Mouse (Mus musculus) kidney, embryonic 14.5 days (tissue): ENCODE measurements around the gene Ripor3. TPM values are rescaled to one million over a fixed set of nuclear protein-coding genes. Genes with fewer than 3 reads are reported as not detected.

ENCODE experiments used
- ATAC-seq: fragments of 200-750 bp; cut with Nextera tagmentation; 2 replicates; pipeline ENCODE4 v1.8.0; 2017; ENCODE audit warnings: moderate number of reproducible peaks, mild to moderate bottlenecking, moderate TSS enrichment, moderate library complexity; ENCODE audit not compliant: low FRiP score, low TSS enrichment
- H3K27ac ChIP-seq: fragments of 300-500 bp; sonication (generic); 2 replicates; pipeline ENCODE4 v1.5.1; 2014; ENCODE audit warnings: low read depth, mild to moderate bottlenecking, low read length, moderate library complexity, mixed read lengths
- H3K27me3 ChIP-seq: fragments of 300-500 bp; sonication (generic); 2 replicates; pipeline ENCODE4 v1.6.1; 2014; ENCODE audit warnings: mild to moderate bottlenecking, low read length; ENCODE audit not compliant: control insufficient read depth, insufficient read depth
- H3K36me3 ChIP-seq: fragments of 300-500 bp; sonication (generic); 2 replicates; pipeline ENCODE4 v1.6.1; 2014; ENCODE audit warnings: low read length, mixed read lengths; ENCODE audit not compliant: control insufficient read depth, insufficient read depth
- H3K4me1 ChIP-seq: fragments of 300-500 bp; sonication (generic); 2 replicates; pipeline ENCODE4 v1.6.1; 2014; ENCODE audit warnings: low read length, mixed read lengths; ENCODE audit not compliant: control insufficient read depth, insufficient read depth
- H3K4me2 ChIP-seq: fragments of 300-500 bp; sonication (generic); replicated peaks from 2 replicates; pipeline ENCODE4 v1.6.1; 2014; ENCODE audit warnings: low read depth, mild to moderate bottlenecking, low read length
- H3K4me3 ChIP-seq: fragments of 300-500 bp; sonication (generic); 2 replicates; pipeline ENCODE4 v1.5.1; 2014; ENCODE audit warnings: mild to moderate bottlenecking, low read length
- H3K9ac ChIP-seq: fragments of 300-500 bp; sonication (generic); 2 replicates; pipeline ENCODE4 v1.6.1; 2014; ENCODE audit warnings: low read depth, mild to moderate bottlenecking, low read length, moderate library complexity
- H3K9me3 ChIP-seq: fragments of 300-500 bp; sonication (generic); 2 replicates; pipeline ENCODE4 v1.6.1; 2016; ENCODE audit warnings: low read length; ENCODE audit not compliant: control insufficient read depth
- WGBS: fragments of 180-500 bp; shearing (Covaris S2); extraction: QIAGEN DNeasy Blood & Tissue Kit; methylation state at CpG from one replicate; pipeline ENCODE4 v1.1.7; 2014; 5-methylcytosine and 5-hydroxymethylcytosine counted together
- polyA plus RNA-seq: library from polyadenylated mRNA; unstranded; fragments of >200 nt; fragmentation: Nextera tagmentation; extraction: Ambion mirVana; gene quantifications from 2 replicates; pipeline ENCODE4 v1.2.1, GENCODE M21; 2014

Ripor3 gene
- polyA plus RNA-seq, 1 experiment from 2014 or later, result 0.53 TPM

DNA sequence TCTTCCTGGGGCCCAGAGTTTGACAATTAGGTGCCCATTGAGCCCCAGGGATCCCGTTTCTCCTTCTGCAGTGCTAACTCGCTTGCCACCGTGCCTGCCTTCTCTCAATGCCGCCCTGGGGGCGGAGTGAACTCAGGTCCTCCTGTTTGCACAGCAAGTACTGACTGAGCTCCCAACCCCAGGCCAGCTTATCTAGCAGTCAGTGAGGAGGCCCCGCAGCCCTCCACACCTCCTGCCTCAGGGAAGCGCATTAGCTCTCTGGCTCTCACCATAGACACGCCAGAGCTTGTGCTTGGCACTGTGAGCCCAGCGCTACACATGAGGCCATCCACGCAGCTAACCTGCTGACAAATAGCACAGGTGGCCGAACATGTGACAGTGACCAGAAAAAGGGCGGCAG lies 22.8 kb downstream of the Ripor3 start:
- Histone ChIP-seq H3K9ac (0 out of 2 replicates have a peak overlapping the region, but pooled peaks have one; percentile 31), H3K27ac (no peak overlapping the region), H3K4me1 (peaks cover 4% of the 10 kb centered on the region; the same call in 1 of the 2 replicates), H3K4me3 (no peak overlapping the region), H3K27me3 (no peaks in the 10 kb centered on the region; the same call in 1 of the 2 replicates), H3K9me3 (no peaks in the 10 kb centered on the region), H3K4me2 (no peak overlapping the region), H3K36me3 (no peaks in the 10 kb centered on the region)
- no peak for ATAC-seq
- WGBS, result 61% methylated on average over 12 of the region's 12 CpGs

- peak; percentile 47; the same call in 1 of the 2 replicates for ATAC-seq
- no peaks in the 10 kb centered on the region; the same call in 1 of the 2 replicates for H3K27me3 ChIP-seq
- peaks cover 4% of the 10 kb centered on the region; the same call in 1 of the 2 replicates for H3K4me1 ChIP-seq
- 18% methylated on average over 7 of the region's 7 CpGs for WGBS
- H3K9ac ChIP-seq, result no peak overlapping the region
- H3K4me3 ChIP-seq, result no peak overlapping the region
- no peak overlapping the region for H3K27ac ChIP-seq
- H3K9me3 ChIP-seq, result no peaks in the 10 kb centered on the region
- no peaks in the 10 kb centered on the region for H3K36me3 ChIP-seq
- no peak overlapping the region for H3K4me2 ChIP-seq
Measured at GRCm38 (mm10) chr2:167986762-167987161, 23.7 kb downstream of the Ripor3 start.

DNA sequence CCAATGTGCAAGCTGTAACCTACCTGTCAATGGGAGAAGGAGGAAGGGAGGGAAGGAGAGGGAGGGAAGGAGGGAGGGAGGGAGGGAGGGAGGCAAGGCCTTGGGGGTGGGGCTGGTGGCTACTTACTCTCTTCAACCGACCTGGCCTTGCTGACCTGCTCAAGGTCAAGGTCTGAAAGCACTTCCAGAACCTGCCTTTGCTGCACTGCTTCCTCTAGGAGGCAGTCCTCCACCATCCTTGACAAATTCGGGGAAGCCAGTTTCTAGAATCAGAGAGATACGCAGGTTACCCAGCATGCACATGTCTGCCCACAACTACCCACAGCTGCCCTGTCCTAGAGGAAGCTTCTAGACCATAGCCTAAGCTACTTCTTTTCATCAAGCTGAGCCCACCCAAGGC lies 25.5 kb downstream of the Ripor3 start:
- Histone ChIP-seq H3K27me3 (no peaks in the 10 kb centered on the region; the same call in 1 of the 2 replicates), H3K36me3 (no peaks in the 10 kb centered on the region), H3K9ac (no peak overlapping the region), H3K4me3 (no peak overlapping the region), H3K27ac (no peak overlapping the region), H3K4me2 (no peak overlapping the region), H3K4me1 (peaks cover 4% of the 10 kb centered on the region; the same call in 1 of the 2 replicates), H3K9me3 (no peaks in the 10 kb centered on the region)
- WGBS, result 35% methylated on average over 3 of the region's 3 CpGs
- ATAC-seq, result no peak

DNA sequence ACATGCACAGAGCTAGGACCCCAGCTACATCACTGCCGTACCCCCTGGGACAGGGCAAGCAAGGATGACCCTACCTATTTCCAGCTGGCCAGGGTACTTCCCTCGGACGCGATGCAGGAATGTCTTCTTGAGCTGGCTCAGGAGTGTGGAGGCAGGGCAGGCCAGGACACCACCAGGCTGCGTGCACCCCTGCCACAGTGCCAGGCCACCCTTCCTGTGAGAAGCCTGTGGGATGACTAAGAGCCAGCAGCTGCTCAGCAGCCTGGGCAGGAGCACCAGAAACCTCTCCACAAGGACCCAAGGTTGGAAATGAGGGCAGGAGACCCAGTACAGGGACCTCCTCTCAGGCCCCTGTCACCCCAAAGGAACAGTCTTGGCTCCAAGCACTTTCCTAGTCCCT lies 26.0 kb downstream of the Ripor3 start:
- 88% methylated on average over 5 of the region's 5 CpGs for WGBS
- Histone ChIP-seq H3K36me3 (peaks cover 4% of the 10 kb centered on the region; the same call in 1 of the 2 replicates), H3K4me3 (no peak overlapping the region), H3K4me1 (peaks cover 4% of the 10 kb centered on the region; the same call in 1 of the 2 replicates), H3K27me3 (no peaks in the 10 kb centered on the region; the same call in 1 of the 2 replicates), H3K27ac (no peak overlapping the region), H3K4me2 (no peak overlapping the region), H3K9ac (no peak overlapping the region), H3K9me3 (no peaks in the 10 kb centered on the region)
- no peak for ATAC-seq

DNA sequence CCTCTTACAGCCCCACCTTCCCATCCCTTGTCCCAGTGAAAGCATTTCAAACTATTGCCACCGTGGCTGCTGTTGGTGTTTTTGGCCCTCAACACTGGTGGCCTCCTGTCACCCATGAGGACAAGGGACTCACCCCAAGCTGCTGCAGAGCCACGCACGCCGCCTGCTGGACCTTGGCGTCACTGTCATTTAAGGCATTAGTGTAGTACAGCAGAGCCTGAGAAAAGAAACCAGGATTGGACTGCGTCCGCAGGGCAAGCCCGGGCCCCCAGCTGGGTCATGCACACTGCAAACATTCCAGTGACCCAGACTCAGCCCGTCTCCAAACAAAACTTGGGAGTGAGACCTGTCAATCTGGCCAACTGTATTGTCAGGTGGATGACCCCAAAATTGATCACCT lies 27.8 kb downstream of the Ripor3 start:
- Histone ChIP-seq H3K9ac (no peak overlapping the region), H3K4me1 (peaks cover 4% of the 10 kb centered on the region; the same call in 1 of the 2 replicates), H3K27me3 (no peaks in the 10 kb centered on the region; the same call in 1 of the 2 replicates), H3K4me3 (no peak overlapping the region), H3K36me3 (peaks cover 13% of the 10 kb centered on the region), H3K4me2 (no peak overlapping the region), H3K9me3 (no peaks in the 10 kb centered on the region), H3K27ac (no peak overlapping the region)
- ATAC-seq, result no peak
- WGBS, result 65% methylated on average over 9 of the region's 9 CpGs

DNA sequence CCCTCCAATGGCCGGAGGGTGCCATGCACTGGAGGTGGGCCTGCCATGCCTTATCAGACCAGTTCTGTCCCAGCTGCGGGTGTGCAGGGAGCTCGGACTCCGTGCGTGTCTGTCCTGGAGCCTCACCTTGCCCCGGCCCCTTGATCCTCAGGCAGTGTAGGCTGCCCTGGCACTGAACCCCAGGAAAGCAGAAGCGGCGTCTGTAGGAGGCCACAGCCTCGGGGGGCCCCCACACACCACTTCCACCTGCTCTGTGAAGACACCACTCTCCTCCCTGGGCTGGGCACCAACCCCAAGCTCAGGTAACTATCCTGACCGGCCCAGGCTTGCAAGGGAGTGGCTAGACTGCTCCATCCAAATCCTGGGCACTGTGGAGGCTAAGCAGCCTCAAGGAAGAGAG lies 30.0 kb downstream of the Ripor3 start:
- Histone ChIP-seq H3K27me3 (no peaks in the 10 kb centered on the region; the same call in 1 of the 2 replicates), H3K27ac (no peak overlapping the region), H3K9me3 (no peaks in the 10 kb centered on the region), H3K4me1 (no peaks in the 10 kb centered on the region), H3K36me3 (peaks cover 33% of the 10 kb centered on the region), H3K4me2 (no peak overlapping the region), H3K4me3 (no peak overlapping the region), H3K9ac (no peak overlapping the region)
- ATAC-seq, result no peak
- 83% methylated on average over 10 of the region's 10 CpGs for WGBS

GRCm38 (mm10) chr2:167978271-167978670 lies 32.1 kb downstream of the Ripor3 start:
- Histone ChIP-seq H3K27me3 (no peaks in the 10 kb centered on the region), H3K9me3 (no peaks in the 10 kb centered on the region), H3K9ac (no peak overlapping the region), H3K4me2 (no peak overlapping the region), H3K4me3 (no peak overlapping the region), H3K36me3 (peaks cover 53% of the 10 kb centered on the region), H3K4me1 (no peaks in the 10 kb centered on the region), H3K27ac (no peak overlapping the region)
- 85% methylated on average over 10 of the region's 10 CpGs for WGBS
- ATAC-seq, result no peak

- Histone ChIP-seq H3K9me3 (no peaks in the 10 kb centered on the region), H3K9ac (no peak overlapping the region), H3K4me2 (no peak overlapping the region), H3K4me3 (no peak overlapping the region), H3K27me3 (no peaks in the 10 kb centered on the region), H3K4me1 (no peaks in the 10 kb centered on the region), H3K36me3 (peaks cover 74% of the 10 kb centered on the region), H3K27ac (no peak overlapping the region)
- WGBS, result 88% methylated on average over 12 of the region's 12 CpGs
- ATAC-seq, result no peak
Measured at GRCm38 (mm10) chr2:167975746-167976145, 34.7 kb downstream of the Ripor3 start.

GRCm38 (mm10) chr2:167972809-167973208 lies 37.6 kb downstream of the Ripor3 start:
- no peak overlapping the region for H3K4me3 ChIP-seq
- H3K4me1 ChIP-seq, result no peaks in the 10 kb centered on the region
- peaks cover 89% of the 10 kb centered on the region for H3K36me3 ChIP-seq
- no peak overlapping the region for H3K9ac ChIP-seq
- no peak for ATAC-seq
- 67% methylated on average over 1 of the region's 1 CpGs for WGBS
- no peak overlapping the region for H3K27ac ChIP-seq
- no peaks in the 10 kb centered on the region for H3K9me3 ChIP-seq
- no peaks in the 10 kb centered on the region for H3K27me3 ChIP-seq
- no peak overlapping the region for H3K4me2 ChIP-seq
